Mouse (Mus musculus) midbrain, embryonic 14.5 days (tissue): Measurements from ENCODE around the gene Nme2. TPM values are rescaled to one million over a fixed set of nuclear protein-coding genes. Genes with fewer than 3 reads are reported as not detected.

Source experiments
- ATAC-seq: fragments of 200-750 bp; cut with Nextera tagmentation; 2 replicates; pipeline ENCODE4 v1.8.0; 2017; ENCODE audit warnings: moderate number of reproducible peaks, moderate library complexity; ENCODE audit not compliant: low FRiP score, low TSS enrichment
- DNase-seq: peaks from one replicate; pipeline ENCODE4 v3.0.0-alpha.2; 2015
- H3K27ac ChIP-seq: fragments of 300-500 bp; sonication (generic); replicated peaks from 2 replicates; pipeline ENCODE4 v1.5.1; 2014; ENCODE audit warnings: mild to moderate bottlenecking, low read depth, low read length, moderate library complexity
- H3K27me3 ChIP-seq: fragments of 300-500 bp; sonication (generic); 2 replicates; pipeline ENCODE4 v1.6.1; 2014; ENCODE audit warnings: low read length, control low read depth, mixed read lengths; ENCODE audit not compliant: control insufficient read depth, insufficient read depth
- H3K36me3 ChIP-seq: fragments of 300-500 bp; sonication (generic); 2 replicates; pipeline ENCODE4 v1.6.1; 2014; ENCODE audit warnings: low read length, control low read depth; ENCODE audit not compliant: control insufficient read depth, insufficient read depth
- H3K4me1 ChIP-seq: fragments of 300-500 bp; sonication (generic); 2 replicates; pipeline ENCODE4 v1.6.1; 2014; ENCODE audit warnings: mild to moderate bottlenecking, antibody characterized with exemption, low read length, control low read depth; ENCODE audit not compliant: control insufficient read depth, insufficient read depth
- H3K4me2 ChIP-seq: fragments of 300-500 bp; sonication (generic); 2 replicates; pipeline ENCODE4 v1.6.1; 2014; ENCODE audit warnings: mild to moderate bottlenecking, low read length, moderate library complexity
- H3K4me3 ChIP-seq: fragments of 300-500 bp; sonication (generic); replicated peaks from 2 replicates; pipeline ENCODE4 v1.5.1; 2014; ENCODE audit warnings: low read depth, low read length
- H3K9ac ChIP-seq: fragments of 300-500 bp; sonication (generic); replicated peaks from 2 replicates; pipeline ENCODE4 v1.6.1; 2014; ENCODE audit warnings: mild to moderate bottlenecking, low read length, moderate library complexity
- H3K9me3 ChIP-seq: fragments of 300-500 bp; sonication (generic); 2 replicates; pipeline ENCODE4 v1.6.1; 2016; ENCODE audit warnings: low read length, control low read depth, mixed read lengths; ENCODE audit not compliant: control insufficient read depth
- WGBS: fragments of 180-500 bp; shearing (Covaris S2); extraction: QIAGEN DNeasy Blood & Tissue Kit; methylation state at CpG from one replicate; pipeline ENCODE4 v1.1.7; 2014; 5-methylcytosine and 5-hydroxymethylcytosine counted together
- polyA plus RNA-seq: library from polyadenylated mRNA; unstranded; fragments of >200 nt; fragmentation: Nextera tagmentation; extraction: Ambion mirVana; gene quantifications from 2 replicates; pipeline ENCODE4 v1.2.1, GENCODE M21; 2014

Gene Nme2
- polyA plus RNA-seq, 1 experiment from 2014 or later = 75.8 TPM

DNA sequence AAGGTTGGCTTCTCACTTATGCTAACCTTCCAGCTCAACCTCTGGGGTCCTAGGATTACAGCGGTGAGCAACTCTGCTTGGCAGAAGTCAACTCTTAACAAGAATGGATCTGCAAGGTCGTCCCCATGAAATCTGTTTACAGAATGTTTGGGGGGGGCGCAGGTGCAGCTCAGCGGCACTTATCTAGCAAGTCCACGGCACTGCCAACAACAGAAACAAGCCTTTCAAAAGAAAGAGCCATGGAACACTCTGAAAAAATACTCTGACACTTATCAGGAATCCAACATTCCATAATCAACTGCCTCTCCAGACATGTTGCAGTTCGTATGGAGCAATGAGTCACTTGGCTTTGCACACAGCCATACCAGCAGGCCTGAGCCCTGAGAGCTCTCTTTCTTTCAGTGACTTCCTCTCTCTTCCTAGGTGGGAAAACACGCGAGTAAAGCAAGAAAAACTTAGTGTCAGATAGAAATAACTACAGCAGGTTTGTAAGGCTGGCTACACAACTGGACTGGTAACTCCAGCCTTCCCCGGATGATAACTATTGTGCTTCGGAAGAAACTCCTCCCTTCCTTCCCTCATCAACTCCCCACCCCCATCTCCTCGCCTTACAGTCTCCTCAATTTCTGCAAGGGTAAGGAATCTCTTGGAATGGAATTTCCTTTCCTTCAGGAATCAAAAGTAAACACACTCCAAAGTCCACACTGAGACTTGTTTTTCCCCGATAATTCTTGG lies 32.4 kb upstream of the Nme2 start:
- Histone ChIP-seq H3K27ac (no peak overlapping the region), H3K9ac (no peak overlapping the region), H3K27me3 (no peaks in the 10 kb centered on the region), H3K4me3 (no peak overlapping the region), H3K9me3 (no peaks in the 10 kb centered on the region), H3K36me3 (no peaks in the 10 kb centered on the region), H3K4me2 (no peak overlapping the region), H3K4me1 (no peaks in the 10 kb centered on the region)
- no peak for DNase-seq
- no peak for ATAC-seq
- 74% methylated on average over 12 of the region's 12 CpGs for WGBS

DNA sequence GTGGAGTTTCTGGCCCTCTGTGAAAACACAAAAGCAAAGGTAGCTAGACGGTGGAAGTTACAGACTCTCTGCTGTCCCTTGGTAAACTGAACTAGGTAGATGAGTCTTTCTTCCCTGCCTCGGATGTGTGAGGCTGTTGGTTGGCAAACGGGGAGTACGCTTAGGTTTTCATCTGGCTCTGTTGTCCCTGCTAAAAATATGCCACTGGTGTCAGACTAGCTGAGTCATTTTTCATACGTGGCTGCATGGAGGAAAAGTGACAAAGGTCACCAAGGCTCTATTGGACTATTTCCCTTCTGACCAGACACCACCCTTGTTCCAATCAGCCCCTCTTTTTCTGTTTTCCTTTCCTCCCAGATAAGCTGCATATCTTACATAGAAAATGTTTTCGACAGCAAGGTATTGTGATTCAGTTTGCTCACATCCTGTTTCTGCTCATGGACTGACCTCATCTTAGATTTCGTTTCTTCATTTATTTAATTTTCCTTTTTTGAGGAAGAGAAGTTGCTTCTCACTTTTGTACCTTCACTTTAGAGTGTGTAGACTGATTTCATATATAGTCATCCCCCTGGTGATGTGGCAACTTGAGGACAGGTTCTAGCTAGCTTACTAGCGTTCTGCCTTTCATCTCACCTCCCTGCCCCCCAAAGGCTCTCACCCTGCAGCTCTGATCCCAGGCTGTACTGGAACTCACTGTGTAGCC lies 31.7 kb upstream of the Nme2 start:
- H3K4me3 ChIP-seq = no peak overlapping the region
- no peak overlapping the region for H3K27ac ChIP-seq
- no peak for ATAC-seq
- DNase-seq = no peak
- H3K4me2 ChIP-seq = no peak overlapping the region
- WGBS = 76% methylated on average over 8 of the region's 8 CpGs
- no peak overlapping the region for H3K9ac ChIP-seq
- no peaks in the 10 kb centered on the region for H3K9me3 ChIP-seq
- H3K36me3 ChIP-seq = no peaks in the 10 kb centered on the region
- no peaks in the 10 kb centered on the region for H3K27me3 ChIP-seq
- no peaks in the 10 kb centered on the region for H3K4me1 ChIP-seq

DNA sequence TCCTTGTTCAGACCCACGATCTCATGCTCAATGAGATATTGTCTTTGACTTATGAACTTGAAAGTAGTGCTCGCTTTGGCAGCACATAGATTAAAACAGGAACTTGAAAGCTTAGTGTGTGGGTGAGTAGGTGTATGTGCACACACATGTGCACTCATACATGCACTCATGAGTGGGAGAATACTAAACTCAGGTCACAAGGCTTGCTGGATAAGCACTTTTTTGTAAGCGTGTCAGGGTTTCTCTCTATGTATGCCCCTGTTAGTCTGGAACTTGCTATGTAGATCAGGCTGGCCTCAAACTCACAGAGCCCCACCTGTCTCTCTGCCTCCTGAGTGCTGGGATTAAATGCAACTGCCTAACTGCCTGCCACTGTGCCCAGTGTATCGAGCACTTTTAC lies 31.0 kb upstream of the Nme2 start:
- H3K9me3 ChIP-seq = no peaks in the 10 kb centered on the region
- H3K4me2 ChIP-seq = no peak overlapping the region
- 88% methylated on average over 4 of the region's 4 CpGs for WGBS
- ATAC-seq (no peak), DNase-seq (no peak)
- no peak overlapping the region for H3K9ac ChIP-seq
- no peaks in the 10 kb centered on the region for H3K27me3 ChIP-seq
- H3K36me3 ChIP-seq = no peaks in the 10 kb centered on the region
- no peaks in the 10 kb centered on the region for H3K4me1 ChIP-seq
- no peak overlapping the region for H3K4me3 ChIP-seq
- no peak overlapping the region for H3K27ac ChIP-seq

DNA sequence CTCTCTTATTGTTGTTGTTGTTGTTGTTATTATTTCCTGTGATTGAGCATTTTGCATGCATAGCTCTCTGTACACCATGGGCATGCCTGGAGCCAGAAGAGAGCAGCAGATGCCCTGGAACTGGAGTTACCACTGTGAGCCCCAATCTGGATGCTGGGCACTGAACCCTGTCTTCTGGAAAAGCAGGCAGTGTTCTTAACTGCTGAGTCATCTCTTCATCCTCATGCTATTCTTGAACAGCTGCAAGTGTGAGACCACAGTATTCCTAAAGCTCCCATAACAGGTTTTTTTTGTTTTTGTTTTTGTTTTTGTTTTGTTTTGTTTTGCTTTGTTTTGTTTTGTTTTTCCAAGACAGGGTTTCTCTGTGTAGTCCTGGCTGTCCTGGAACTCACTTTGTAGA lies 30.2 kb upstream of the Nme2 start:
- ATAC-seq (no peak), DNase-seq (no peak)
- Histone ChIP-seq H3K9ac (no peak overlapping the region), H3K4me1 (no peaks in the 10 kb centered on the region), H3K27me3 (no peaks in the 10 kb centered on the region), H3K4me3 (no peak overlapping the region), H3K9me3 (no peaks in the 10 kb centered on the region), H3K27ac (no peak overlapping the region), H3K36me3 (no peaks in the 10 kb centered on the region), H3K4me2 (no peak overlapping the region)

DNA sequence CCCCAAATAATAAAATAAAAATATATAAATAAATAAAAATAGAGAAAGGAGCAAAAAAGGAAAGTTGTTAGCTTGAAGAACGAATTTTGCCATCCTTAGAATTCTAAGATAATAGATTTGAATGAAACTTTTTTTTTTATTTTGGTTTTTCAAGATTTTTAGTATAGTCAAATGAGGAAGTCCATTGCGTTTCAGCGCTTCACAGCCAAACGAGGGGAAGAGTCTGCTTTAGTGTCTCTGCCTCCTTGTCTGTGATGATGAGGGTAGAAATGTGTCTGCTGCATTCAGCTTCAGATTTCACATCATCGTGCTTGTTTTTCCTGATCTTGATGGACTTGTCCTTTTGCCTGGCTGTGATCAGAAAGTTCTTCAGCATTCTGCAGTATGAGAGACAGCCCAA lies 29.2 kb upstream of the Nme2 start:
- Histone ChIP-seq H3K4me3 (no peak overlapping the region), H3K27ac (no peak overlapping the region), H3K4me2 (no peak overlapping the region), H3K9me3 (no peaks in the 10 kb centered on the region), H3K27me3 (no peaks in the 10 kb centered on the region), H3K9ac (no peak overlapping the region), H3K36me3 (no peaks in the 10 kb centered on the region), H3K4me1 (no peaks in the 10 kb centered on the region)
- ATAC-seq (no peak), DNase-seq (no peak)
- WGBS = 90% methylated on average over 5 of the region's 5 CpGs

DNA sequence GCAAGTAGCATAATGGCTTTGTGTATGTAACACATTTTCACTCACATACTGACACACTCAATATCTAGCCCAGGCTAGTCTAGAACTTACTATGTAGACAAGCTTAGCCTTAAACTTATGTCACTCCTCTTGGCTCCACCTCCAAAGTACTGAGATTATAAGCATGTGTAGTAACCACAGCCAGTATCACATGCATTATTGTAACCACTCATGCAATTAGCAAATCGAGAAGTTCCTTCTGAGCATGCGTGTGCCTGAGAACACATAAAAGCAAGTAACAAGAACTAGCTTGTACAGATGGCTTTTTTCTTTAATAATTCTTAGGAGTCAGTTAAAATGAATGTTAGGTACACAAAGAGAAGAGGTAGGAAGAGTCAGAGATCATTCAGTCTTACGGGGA lies 28.6 kb upstream of the Nme2 start:
- H3K27me3 ChIP-seq = no peaks in the 10 kb centered on the region
- H3K4me1 ChIP-seq = no peaks in the 10 kb centered on the region
- no peak overlapping the region for H3K9ac ChIP-seq
- DNase-seq (no peak), ATAC-seq (no peak)
- H3K4me3 ChIP-seq = no peak overlapping the region
- WGBS = 93% methylated on average over 3 of the region's 3 CpGs
- H3K27ac ChIP-seq = no peak overlapping the region
- H3K9me3 ChIP-seq = no peaks in the 10 kb centered on the region
- no peaks in the 10 kb centered on the region for H3K36me3 ChIP-seq
- H3K4me2 ChIP-seq = no peak overlapping the region

DNA sequence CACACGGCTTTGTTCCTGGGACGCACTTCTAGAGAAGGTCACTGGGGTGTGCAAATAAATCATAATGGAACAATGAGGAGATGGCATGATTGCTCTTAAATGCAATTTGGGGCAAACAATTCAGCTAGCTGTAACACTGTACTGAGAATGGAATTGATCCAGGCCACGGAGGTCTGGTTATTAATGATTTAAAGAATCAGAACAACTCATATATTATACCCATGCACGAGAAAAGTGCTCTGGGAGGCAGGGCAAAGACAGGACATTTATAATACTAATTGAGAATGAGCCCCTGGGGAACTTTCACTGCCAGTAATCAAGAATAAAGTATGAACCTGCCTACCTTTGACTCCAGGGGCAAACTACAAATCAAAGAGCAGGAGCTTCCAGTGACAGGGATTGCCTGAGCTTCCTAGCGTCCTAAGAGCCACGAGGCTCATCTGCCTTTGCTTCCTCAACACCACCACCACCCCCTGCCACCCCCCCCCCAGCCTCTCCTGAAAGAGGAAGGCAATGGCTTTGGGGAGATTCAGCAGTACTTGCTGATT lies 23.5 kb upstream of the Nme2 start:
- 60% methylated on average over 6 of the region's 6 CpGs for WGBS
- no peak overlapping the region for H3K27ac ChIP-seq
- no peak for ATAC-seq
- no peaks in the 10 kb centered on the region for H3K36me3 ChIP-seq
- no peaks in the 10 kb centered on the region for H3K4me1 ChIP-seq
- no peak overlapping the region for H3K9ac ChIP-seq
- no peak overlapping the region for H3K4me2 ChIP-seq
- no peak for DNase-seq
- H3K27me3 ChIP-seq = no peaks in the 10 kb centered on the region
- H3K4me3 ChIP-seq = no peak overlapping the region
- H3K9me3 ChIP-seq = no peaks in the 10 kb centered on the region

DNA sequence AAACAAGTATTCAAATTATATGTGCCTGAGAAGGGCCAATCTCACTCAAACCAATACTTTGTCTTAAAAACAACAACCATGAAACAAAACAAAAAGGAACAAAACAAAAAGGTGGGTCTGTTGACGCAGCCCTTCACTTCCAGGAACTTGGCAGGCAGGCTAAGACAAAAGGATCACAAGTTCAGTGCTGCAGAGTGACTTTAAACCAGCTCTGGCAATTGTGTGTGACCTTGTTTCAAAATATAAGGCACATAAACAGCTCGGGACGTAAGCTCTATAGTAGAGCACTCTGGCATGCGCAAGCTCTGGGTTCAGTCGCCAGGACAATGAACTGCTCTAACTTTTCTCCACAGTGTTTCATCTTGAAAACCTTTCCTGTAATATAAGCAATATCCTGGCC lies 16.9 kb upstream of the Nme2 start:
- Histone ChIP-seq H3K9ac (no peak overlapping the region), H3K27ac (no peak overlapping the region), H3K4me2 (no peak overlapping the region), H3K36me3 (no peaks in the 10 kb centered on the region), H3K9me3 (no peaks in the 10 kb centered on the region), H3K4me3 (no peak overlapping the region), H3K4me1 (0 out of 2 replicates have a peak, but pooled peaks cover 3% of the 10 kb centered on the region), H3K27me3 (no peaks in the 10 kb centered on the region)
- no peak for DNase-seq
- 91% methylated on average over 5 of the region's 5 CpGs for WGBS
- ATAC-seq = no peak

DNA sequence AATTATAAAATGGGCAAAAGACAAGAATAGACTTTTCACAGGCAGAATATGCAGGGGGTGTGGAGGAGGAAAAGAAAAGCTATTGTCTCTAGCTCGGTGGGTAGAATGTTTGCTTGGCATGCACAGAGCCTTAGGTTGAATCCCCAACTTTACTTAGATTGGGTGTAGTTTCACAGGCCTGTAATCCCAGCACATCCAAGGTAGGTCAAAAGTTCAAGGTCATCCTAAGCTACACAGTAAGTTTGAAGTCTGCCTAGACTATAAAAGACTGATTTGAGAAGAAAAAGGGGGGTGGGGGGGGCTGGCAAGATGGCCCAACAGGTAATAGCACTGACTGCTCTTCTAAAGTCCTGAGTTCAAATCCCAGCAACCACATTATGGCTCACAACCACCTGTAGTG lies 13.7 kb upstream of the Nme2 start:
- Histone ChIP-seq H3K27ac (no peak overlapping the region), H3K4me2 (no peak overlapping the region), H3K4me3 (no peak overlapping the region), H3K9me3 (no peaks in the 10 kb centered on the region), H3K27me3 (no peaks in the 10 kb centered on the region), H3K4me1 (peaks cover 8% of the 10 kb centered on the region; the same call in 1 of the 2 replicates), H3K36me3 (peaks cover 11% of the 10 kb centered on the region), H3K9ac (no peak overlapping the region)
- no peak for ATAC-seq
- no peak for DNase-seq
- 72% methylated on average over 1 of the region's 1 CpGs for WGBS
